8 mouse cellular contexts compared by ENCODE assay signal in genomic region chr9:41524591-41524990, GRCm38 (mm10).
A peak's percentile ranks its signal among the peaks of the same experiment; 100 is the strongest.
DNase-seq lines count a peak whose midpoint lies in the region; ATAC-seq and TF ChIP-seq lines count a peak whose summit lies in the region.

No protein-coding gene starts in this region.

- no peaks in the 10 kb centered on the region for H3K27me3 ChIP-seq in heart, adult 2 months (ENCODE audit: control insufficient read depth, insufficient read depth, low read length)
- no peaks in the 10 kb centered on the region for H3K27me3 ChIP-seq in limb, embryonic 12.5 days

- H3K79me2 ChIP-seq in heart, adult 2 months (replicated peaks; ENCODE audit: control insufficient read depth, insufficient read depth, low read length), result no peaks in the 10 kb centered on the region

- no peak overlapping the region for H3K9ac ChIP-seq in heart, adult 2 months (ENCODE audit: low read depth, low read length)
- H3K9ac ChIP-seq in limb, embryonic 12.5 days (replicated peaks), result no peak overlapping the region

- no peak overlapping the region for H3K4me2 ChIP-seq in limb, embryonic 12.5 days

- H3K9me3 ChIP-seq in limb, embryonic 12.5 days, result no peaks in the 10 kb centered on the region

- TF ChIP-seq CTCF in heart, adult 2 months (IDR thresholded peaks at IDR 0.05), result no peak

- no peak overlapping the region for H3K4me3 ChIP-seq in heart, adult 2 months
- no peak overlapping the region for H3K4me3 ChIP-seq in limb, embryonic 12.5 days (replicated peaks)

- intact Hi-C loops in heart, adult 2 months (cut with DNase I), result no loop called here
- intact Hi-C loops in heart, postnatal 25 days (cut with DNase I), result no loop called here

- peaks cover 4% of the 10 kb centered on the region for H3K4me1 ChIP-seq in heart, adult 2 months (ENCODE audit: control insufficient read depth, insufficient read depth, low read length)
- H3K4me1 ChIP-seq in limb, embryonic 12.5 days (replicated peaks), result peaks cover 28% of the 10 kb centered on the region

- no peak for TF ChIP-seq EP300 in heart, adult 2 months (IDR thresholded peaks at IDR 0.05; ENCODE audit: insufficient read depth, low read depth, low read length)

- H3K27ac ChIP-seq in heart, adult 2 months, result 0 out of 2 replicates have a peak overlapping the region, but pooled peaks have one; percentile 12
- peak overlapping the region; percentile 64 for H3K27ac ChIP-seq in limb, embryonic 12.5 days

- H3K36me3 ChIP-seq in heart, adult 2 months (ENCODE audit: control insufficient read depth, insufficient read depth, low read length), result peaks cover 2% of the 10 kb centered on the region
- H3K36me3 ChIP-seq in limb, embryonic 12.5 days, result peaks cover 9% of the 10 kb centered on the region; the same call in 1 of the 2 replicates

- 70% methylated on average over 7 of the region's 7 CpGs for WGBS in heart, adult 2 months
- 68% methylated on average over 7 of the region's 7 CpGs for WGBS in limb, embryonic 12.5 days

- no peak for DNase-seq in heart, adult 2 months
- DNase-seq in heart, postnatal 25 days (ENCODE audit: low spot score), result no peak
- DNase-seq in NIH3T3 (ENCODE audit: low read depth), result peak; percentile 28
- peak; percentile 27 to 34 for DNase-seq in frontal cortex, postnatal 10 days (ENCODE audit: low spot score in 2 of 2)
- no peak for DNase-seq in thymus, postnatal 10 days (ENCODE audit: low spot score in 2 of 2)
- DNase-seq in lung, postnatal 14 days, result no peak

- TF ChIP-seq POLR2A in heart, adult 2 months (IDR thresholded peaks at IDR 0.05; ENCODE audit: insufficient read depth, low read depth, low read length), result no peak

- no peak for ATAC-seq in limb, embryonic 12.5 days (ENCODE audit: insufficient number of reproducible peaks, insufficient read depth, low FRiP score, low TSS enrichment, low read depth)
- no peak for ATAC-seq in megakaryocyte, adult 5-6 weeks (ENCODE audit: poor library complexity, severe bottlenecking)

Comparison
In these comparisons a context has a peak if more than half of its experiments do, and no peak if none do; other contexts are left out.
1. DNase-seq: peak in NIH3T3 (single experiment) and frontal cortex, postnatal 10 days (2 of 2); none in heart, adult 2 months (0 of 2), heart, postnatal 25 days (single experiment), thymus, postnatal 10 days (0 of 2) and lung, postnatal 14 days (single experiment).